Mouse (Mus musculus) heart, adult 2 months (tissue): ENCODE results near the gene Vars.

Source experiments
- CTCF ChIP-seq: fragments of 200-600 bp; IDR thresholded peaks from 2 replicates; pipeline ENCODE4 v1.8.1; 2022; ENCODE audit warnings: antibody characterized with exemption, mild to moderate bottlenecking, moderate library complexity
- EP300 ChIP-seq: fragments of 200-500 bp; IDR thresholded peaks from 2 replicates; pipeline ENCODE4 v1.6.1; 2011; ENCODE audit warnings: low read depth, low read length, control low read depth; ENCODE audit not compliant: insufficient read depth
- POLR2A ChIP-seq: fragments of 200-500 bp; IDR thresholded peaks from 2 replicates; pipeline ENCODE4 v1.6.1; 2011; ENCODE audit warnings: mild to moderate bottlenecking, low read depth, low read length, control low read depth; ENCODE audit not compliant: insufficient read depth

DNA sequence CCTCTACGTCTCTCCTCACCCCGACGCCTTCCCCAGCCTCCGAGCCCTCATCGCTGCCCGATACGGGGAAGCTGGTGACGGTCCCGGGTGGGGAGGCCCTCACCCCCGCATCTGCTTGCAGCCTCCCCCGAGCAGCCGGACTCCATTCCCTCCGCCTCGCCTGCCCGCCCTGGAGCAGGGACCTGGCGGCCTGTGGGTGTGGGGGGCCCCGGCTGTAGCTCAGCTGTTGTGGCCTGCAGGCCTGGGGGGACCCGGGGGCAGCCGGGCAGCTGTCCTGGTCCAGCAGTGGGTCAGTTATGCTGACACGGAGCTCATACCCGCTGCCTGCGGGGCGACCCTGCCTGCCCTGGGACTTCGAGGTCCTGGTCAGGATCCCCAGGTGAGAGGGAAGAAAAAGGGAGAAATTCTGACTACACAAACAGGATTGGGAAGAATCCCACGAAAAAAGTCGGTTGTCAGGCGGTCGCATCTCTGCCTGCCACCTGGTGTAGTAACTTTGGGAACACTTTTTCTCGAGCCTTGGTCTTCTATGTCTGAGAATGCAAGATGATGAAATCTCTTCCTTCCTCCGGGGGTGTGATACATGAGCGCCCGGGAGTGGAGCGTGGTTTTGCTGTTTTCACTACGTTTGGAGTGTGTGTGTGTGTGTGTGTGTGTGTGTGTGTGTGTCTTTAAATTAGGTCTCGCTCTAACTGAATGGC is 815 bp downstream of the Vars start:
- no peak for TF ChIP-seq CTCF
- TF ChIP-seq POLR2A, result no peak
- no peak for TF ChIP-seq EP300
